ENCODE assay signal across 21 mouse cellular contexts in the genomic region with DNA sequence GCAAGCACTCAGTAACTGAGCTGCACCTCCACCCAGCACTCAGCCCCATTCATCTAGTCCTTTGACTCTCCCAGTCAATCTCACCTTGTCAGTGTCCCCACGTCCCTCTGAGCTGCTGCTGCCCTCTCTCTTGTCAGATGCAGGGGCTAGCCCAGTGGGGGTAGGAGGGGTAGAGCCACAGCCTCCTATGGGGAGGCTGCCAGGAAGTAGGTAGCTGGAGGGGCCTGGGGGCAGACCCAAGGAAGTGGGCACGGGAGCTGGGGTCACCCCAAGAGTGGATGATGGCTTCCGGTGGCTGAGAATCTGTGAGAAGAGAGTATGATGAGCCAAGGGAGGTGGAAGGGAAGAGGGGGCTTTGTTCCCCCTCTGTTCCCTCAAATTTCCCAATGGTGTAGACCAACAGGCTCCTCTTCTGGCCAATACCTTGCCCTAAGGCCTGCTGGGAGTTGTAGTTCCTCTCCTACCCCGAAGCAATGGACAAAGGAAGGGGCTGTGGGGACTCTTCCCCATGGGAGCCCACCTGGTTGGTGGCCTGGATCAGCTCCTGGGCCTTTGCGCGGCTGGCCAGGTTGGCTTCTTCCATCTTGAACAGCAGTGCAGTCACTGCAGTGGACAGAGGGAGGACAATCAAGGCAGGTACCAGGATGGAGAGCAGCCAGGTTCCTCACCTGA. TPM values are rescaled to one million over a fixed set of nuclear protein-coding genes. Genes with fewer than 3 reads are reported as not detected.
DNase-seq lines count a peak whose midpoint lies in the region; ATAC-seq and TF ChIP-seq lines count a peak whose summit lies in the region.
"Had no signal": no experiment of that assay in that cellular context is flagged by ENCODE, and none has a peak within 500 bp of the region (broad histone marks: within the 10 kb centered on the region; RNA-seq: fewer than 3 reads in every experiment).

No protein-coding gene starts in this region.

- dilution Hi-C loops in CH12.LX (cut with MboI; ENCODE audit: extremely low pct_ligation_motif_present, extremely low pct_unique_long_range_greater_than_20kb, low sequenced_read_pairs), result no loop called here

- intact Hi-C loops in heart, postnatal 10 days (cut with DNase I), result no loop called here

- peak overlapping the region; percentile 52; the same call in 1 of the 2 replicates for H3K9ac ChIP-seq in heart, embryonic 13.5 days
- H3K9ac ChIP-seq in CH12.LX (ENCODE audit: insufficient read depth, low read depth), result no peak overlapping the region
- H3K9ac ChIP-seq: heart, embryonic 15.5 days; liver, embryonic 14.5 days; lung, embryonic 14.5 days had no signal

- H3K27ac ChIP-seq in heart, embryonic 13.5 days (replicated peaks), result 0 out of 2 replicates have a peak overlapping the region, but pooled peaks have one; percentile 28
- H3K27ac ChIP-seq in CH12.LX (ENCODE audit: insufficient read depth, low read depth), result no peak overlapping the region
- H3K27ac ChIP-seq in limb, embryonic 10.5 days, result peak overlapping the region; percentile 46; the same call in 1 of the 2 replicates
- H3K27ac ChIP-seq: forebrain, embryonic 10.5 days; left cerebral cortex, adult 2 months; liver, embryonic 14.5 days; neural tube, embryonic 13.5 days had no signal

- no peak for TF ChIP-seq EP300 in CH12.LX (IDR thresholded peaks at IDR 0.05; ENCODE audit: low read length)

- H3K36me3 ChIP-seq in heart, embryonic 13.5 days, result peaks cover 100% of the 10 kb centered on the region
- peaks cover 92 to 96% of the 10 kb centered on the region in 2 experiments for H3K36me3 ChIP-seq in CH12.LX (replicated peaks in 1 of 2; ENCODE audit: control insufficient read depth in 1 of 2, insufficient read depth in 1 of 2, low read length in 1 of 2)
- H3K36me3 ChIP-seq in limb, embryonic 10.5 days, result peaks cover 100% of the 10 kb centered on the region

- H3K4me2 ChIP-seq in heart, embryonic 13.5 days, result no peak overlapping the region
- no peak overlapping the region for H3K4me2 ChIP-seq in CH12.LX (ENCODE audit: insufficient read depth, low read depth, poor library complexity, severe bottlenecking)
- H3K4me2 ChIP-seq: heart, embryonic 15.5 days; lung, embryonic 14.5 days; neural tube, embryonic 13.5 days had no signal

- no peak for ATAC-seq in cerebellum, adult (ENCODE audit: insufficient number of reproducible peaks, low FRiP score, low TSS enrichment)
- ATAC-seq in heart, embryonic 13.5 days (ENCODE audit: extremely low read depth, insufficient number of reproducible peaks, low FRiP score, low TSS enrichment), result no peak
- ATAC-seq: midbrain, embryonic 16.5 days had no signal

- TF ChIP-seq POLR2A in CH12.LX (IDR thresholded peaks at IDR 0.05; ENCODE audit: low read depth, low read length), result no peak

- TF ChIP-seq RAD21 in CH12.LX (IDR thresholded peaks at IDR 0.05; ENCODE audit: low read depth, low read length), result no peak

- 0 out of 2 replicates have a peak, but pooled peaks cover 5% of the 10 kb centered on the region for H3K79me2 ChIP-seq in CH12.LX (replicated peaks; ENCODE audit: control insufficient read depth, extremely low read depth, insufficient read depth, poor library complexity, severe bottlenecking)

- no peak for TF ChIP-seq CTCF in CH12.LX (conservative IDR thresholded peaks at IDR 0.05 in 1 of 2, IDR thresholded peaks at IDR 0.05 in 1 of 2; ENCODE audit: low read depth in 2 of 2, low read length in 2 of 2)

- H3K9me3 ChIP-seq in heart, embryonic 13.5 days, result no peaks in the 10 kb centered on the region
- H3K9me3 ChIP-seq in CH12.LX (replicated peaks; ENCODE audit: low read length), result no peaks in the 10 kb centered on the region
- H3K9me3 ChIP-seq in limb, embryonic 10.5 days (replicated peaks), result no peaks in the 10 kb centered on the region
- H3K9me3 ChIP-seq: forebrain, embryonic 10.5 days; heart, embryonic 15.5 days; neural tube, embryonic 13.5 days had no signal

- no peaks in the 10 kb centered on the region for H3K27me3 ChIP-seq in heart, embryonic 13.5 days (replicated peaks)
- H3K27me3 ChIP-seq in CH12.LX (replicated peaks), result no peaks in the 10 kb centered on the region
- H3K27me3 ChIP-seq in limb, embryonic 10.5 days (ENCODE audit: low read depth, poor library complexity, severe bottlenecking), result no peaks in the 10 kb centered on the region
- H3K27me3 ChIP-seq: heart, embryonic 15.5 days; neural tube, embryonic 13.5 days had no signal

- peak; percentile 31 for DNase-seq in cerebellum, adult 11-12 months
- DNase-seq in heart, postnatal 10 days, result no peak
- DNase-seq in CH12.LX (ENCODE audit: extremely low read depth), result no peak
- DNase-seq in limb, embryonic 10.5 days (ENCODE audit: low spot score), result no peak
- no peak for DNase-seq in gastrocnemius, postnatal 4 days (ENCODE audit: low spot score in 2 of 2)
- no peak for DNase-seq in adrenal gland, adult 8-10 months
- DNase-seq: cerebellum, adult 8-10 months; kidney, adult 11 months; left cerebral cortex, postnatal 4 days; lung, embryonic 14.5 days; retina, postnatal 1 day; right cerebral cortex, postnatal 25 days had no signal

- WGBS in heart, embryonic 13.5 days, result 85% methylated on average over 6 of the region's 6 CpGs
- 88% methylated on average over 6 of the region's 6 CpGs for WGBS in limb, embryonic 10.5 days

- H3K4me3 ChIP-seq in heart, embryonic 13.5 days, result no peak overlapping the region
- no peak overlapping the region for H3K4me3 ChIP-seq in CH12.LX (replicated peaks in 1 of 3; ENCODE audit: low read depth in 2 of 3, low read length in 2 of 3, poor library complexity in 1 of 3)
- no peak overlapping the region for H3K4me3 ChIP-seq in limb, embryonic 10.5 days
- H3K4me3 ChIP-seq: forebrain, embryonic 10.5 days; heart, embryonic 15.5 days; left cerebral cortex, adult 2 months; myocyte; neural tube, embryonic 13.5 days had no signal

- peaks cover 25% of the 10 kb centered on the region for H3K4me1 ChIP-seq in heart, embryonic 13.5 days
- peaks cover 0 to 3% of the 10 kb centered on the region in 2 experiments; a peak in 1 of 4 replicates for H3K4me1 ChIP-seq in CH12.LX (ENCODE audit: control insufficient read depth in 1 of 2, insufficient read depth in 2 of 2)
- peaks cover 13% of the 10 kb centered on the region for H3K4me1 ChIP-seq in limb, embryonic 10.5 days
- H3K4me1 ChIP-seq: neural tube, embryonic 13.5 days had no signal

- in situ Hi-C loops in CH12.LX (cut with MboI; ENCODE audit: low pct_ligation_motif_present, low pct_unique_long_range_greater_than_20kb, low sequenced_read_pairs), result no loop called here

TF ChIP-seq in CH12.LX, 34 proteins besides CTCF, POLR2A, EP300 and RAD21:
- TF ChIP-seq TBP (conservative IDR thresholded peaks at IDR 0.05; ENCODE audit: low read depth, low read length) (no peak), HCFC1 (IDR thresholded peaks at IDR 0.05; ENCODE audit: low read depth, low read length) (peak; percentile 58)

RNA-seq across cellular contexts. Expression of gene Bcl2l12, which starts 6.9 kb away (rescaled TPM):
- 36.0 and 36.3 TPM in 2 replicates for polyA plus RNA-seq in heart, embryonic 13.5 days (2015; fragmentation: Nextera tagmentation; extraction: Ambion mirVana)
- 10 to 100 TPM; 14.5 to 15.9 TPM for total RNA-seq in heart, postnatal 10 days (2021)
- total RNA-seq in CH12.LX (2012; rRNA removed) (11.8 and 12.0 TPM in 2 replicates), CH12.LX (2014; rRNA removed) (9.2 and 9.8 TPM in 2 replicates)
- polyA plus RNA-seq in CH12.LX (2012; ENCODE audit: insufficient read length, low read depth), result 10.8 and 12.6 TPM in 2 replicates
- 89.7 and 92.2 TPM in 2 replicates for polyA plus RNA-seq in limb, embryonic 10.5 days (2016; fragmentation: Nextera tagmentation; extraction: Ambion mirVana)
- total RNA-seq in gastrocnemius, postnatal 4 days (2021), result 10 to 100 TPM; 21.5 to 22.0 TPM
- total RNA-seq in adrenal gland, adult 8-10 months (2022), result 10 to 100 TPM; 15.9 to 34.1 (median 22.1) TPM

RNA-seq across cellular contexts. Expression of gene Irf3, which starts 8.0 kb away (rescaled TPM):
- 63.6 and 68.1 TPM in 2 replicates for polyA plus RNA-seq in heart, embryonic 13.5 days (2015; fragmentation: Nextera tagmentation; extraction: Ambion mirVana)
- 10 to 100 TPM; 34.1 to 47.9 TPM for total RNA-seq in heart, postnatal 10 days (2021)
- total RNA-seq in CH12.LX (2012; rRNA removed) (56.5 and 65.0 TPM in 2 replicates), CH12.LX (2014; rRNA removed) (33.5 and 39.0 TPM in 2 replicates)
- 79.7 and 87.7 TPM in 2 replicates for polyA plus RNA-seq in CH12.LX (2012; ENCODE audit: insufficient read length, low read depth)
- 74.7 and 75.0 TPM in 2 replicates for polyA plus RNA-seq in limb, embryonic 10.5 days (2016; fragmentation: Nextera tagmentation; extraction: Ambion mirVana)
- total RNA-seq in gastrocnemius, postnatal 4 days (2021), result 10 to 100 TPM; 46.0 to 50.4 TPM
- 100 to 1,000 TPM; 118 to 180 (median 144) TPM for total RNA-seq in adrenal gland, adult 8-10 months (2022)

RNA-seq across cellular contexts. Expression of gene Scaf1, which starts 10.7 kb away (rescaled TPM):
- polyA plus RNA-seq in heart, embryonic 13.5 days (2015; fragmentation: Nextera tagmentation; extraction: Ambion mirVana), result 27.0 and 27.1 TPM in 2 replicates
- 10 to 100 TPM; 68.5 to 70.1 TPM for total RNA-seq in heart, postnatal 10 days (2021)
- total RNA-seq in CH12.LX (2012; rRNA removed) (15.5 and 18.2 TPM in 2 replicates), CH12.LX (2014; rRNA removed) (5.4 and 6.1 TPM in 2 replicates)
- 38.9 and 41.9 TPM in 2 replicates for polyA plus RNA-seq in CH12.LX (2012; ENCODE audit: insufficient read length, low read depth)
- polyA plus RNA-seq in limb, embryonic 10.5 days (2016; fragmentation: Nextera tagmentation; extraction: Ambion mirVana), result 47.8 and 50.6 TPM in 2 replicates
- total RNA-seq in gastrocnemius, postnatal 4 days (2021), result 10 to 100 TPM; 74.1 to 76.0 TPM
- 100 to 1,000 TPM in 2 of 4 experiments, 10 to 100 TPM in 2; 88.5 to 120 (median 101) TPM for total RNA-seq in adrenal gland, adult 8-10 months (2022)

RNA-seq across cellular contexts. Expression of gene Rras, which starts 12.3 kb away (rescaled TPM):
- polyA plus RNA-seq in heart, embryonic 13.5 days (2015; fragmentation: Nextera tagmentation; extraction: Ambion mirVana), result 71.6 and 82.6 TPM in 2 replicates
- total RNA-seq in heart, postnatal 10 days (2021), result 10 to 100 TPM; 71.6 to 75.7 TPM
- 5.0 and 10.6 TPM in 2 replicates for total RNA-seq in CH12.LX (2012; rRNA removed)
- 6.6 and 7.2 TPM in 2 replicates for total RNA-seq in CH12.LX (2014; rRNA removed)
- 18.5 and 19.8 TPM in 2 replicates for polyA plus RNA-seq in CH12.LX (2012; ENCODE audit: insufficient read length, low read depth)
- 15.6 and 18.3 TPM in 2 replicates for polyA plus RNA-seq in limb, embryonic 10.5 days (2016; fragmentation: Nextera tagmentation; extraction: Ambion mirVana)
- total RNA-seq in gastrocnemius, postnatal 4 days (2021), result 100 to 1,000 TPM; 119 to 123 TPM
- total RNA-seq in adrenal gland, adult 8-10 months (2022), result 100 to 1,000 TPM in 3 of 4 experiments, 10 to 100 TPM in 1; 89.6 to 138 (median 129) TPM

RNA-seq across cellular contexts. Expression of gene Prmt1, which starts 19.1 kb away (rescaled TPM):
- 438 and 486 TPM in 2 replicates for polyA plus RNA-seq in heart, embryonic 13.5 days (2015; fragmentation: Nextera tagmentation; extraction: Ambion mirVana)
- total RNA-seq in heart, postnatal 10 days (2021), result 100 to 1,000 TPM; 198 to 216 TPM
- total RNA-seq in CH12.LX (2012; rRNA removed), result 340 and 407 TPM in 2 replicates
- total RNA-seq in CH12.LX (2014; rRNA removed), result 220 and 231 TPM in 2 replicates
- polyA plus RNA-seq in CH12.LX (2012; ENCODE audit: insufficient read length, low read depth), result 608 and 642 TPM in 2 replicates
- 979 and 1,027 TPM in 2 replicates for polyA plus RNA-seq in limb, embryonic 10.5 days (2016; fragmentation: Nextera tagmentation; extraction: Ambion mirVana)
- 100 to 1,000 TPM; 318 to 331 TPM for total RNA-seq in gastrocnemius, postnatal 4 days (2021)
- 100 to 1,000 TPM; 221 to 296 (median 243) TPM for total RNA-seq in adrenal gland, adult 8-10 months (2022)
